Mouse (Mus musculus): ENCODE results near the gene Clec4a3. TPM values are rescaled to one million over a fixed set of nuclear protein-coding genes. Genes with fewer than 3 reads are reported as not detected.

Gene Clec4a3
- 1.7 TPM in 1 of 2 replicates, not detected in the other for polyA plus RNA-seq (2012; ENCODE audit: low replicate concordance)

DNA sequence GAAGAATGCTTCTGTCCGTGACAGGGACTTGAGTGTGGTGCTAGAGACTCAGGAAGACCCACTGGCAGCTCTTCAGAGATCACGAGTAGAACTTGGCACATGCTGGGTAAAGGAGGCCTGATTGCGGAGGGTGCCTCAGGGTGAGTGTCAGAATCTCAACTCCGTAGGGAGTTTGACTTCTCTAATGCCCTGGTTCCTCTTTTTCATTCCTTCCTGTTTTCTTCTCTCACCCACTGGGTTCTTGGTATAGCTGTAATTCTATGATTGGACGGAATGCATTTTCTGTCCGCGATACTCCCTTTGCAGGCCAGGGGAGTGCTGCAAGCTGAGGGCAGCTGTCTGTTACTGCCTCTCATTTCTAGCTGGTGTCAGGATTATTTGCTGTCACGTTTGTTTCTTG is at the start of gene Clec4a3:
Gene Clec4a3, plus strand, starts transcription at position 115 of the 400 bp plus-strand sequence.

GRCm38 (mm10) chr6:122921451-122921850 is 30.9 kb upstream of the Clec4a3 start, which contains the start of gene Clec4a1:
TSS of gene Clec4a1 (plus strand) at chr6:122921848.

DNA sequence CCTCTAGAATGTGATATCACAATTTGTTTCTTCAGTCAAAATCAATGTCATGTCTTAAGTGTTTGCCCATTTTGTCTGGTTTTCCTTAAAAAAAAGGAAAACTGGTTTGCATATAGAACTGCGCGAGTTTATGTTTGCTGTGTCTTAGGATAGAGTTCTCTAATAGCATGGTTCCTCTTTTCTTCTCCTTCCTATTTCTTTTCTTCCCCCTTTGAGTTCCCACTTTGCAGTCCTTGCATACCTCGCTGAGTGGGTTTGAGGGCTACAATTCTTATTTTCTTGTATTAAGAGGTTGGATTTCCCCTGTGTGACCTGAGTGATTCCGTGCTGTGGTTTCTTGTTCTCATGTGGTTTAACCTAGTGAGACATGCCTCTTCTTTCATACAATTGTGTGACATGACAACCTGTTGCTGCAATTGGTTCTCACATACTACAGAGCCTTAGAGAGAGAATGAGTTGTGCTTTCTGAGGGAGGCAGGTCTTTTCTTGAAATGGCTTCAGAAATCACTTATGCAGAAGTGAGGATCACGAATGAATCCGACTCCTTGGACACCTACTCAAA is 37.6 kb downstream of the Clec4a3 start, which contains the start of gene Clec4a4:
Gene Clec4a4, plus strand, starts transcription at position 492 of the 562 bp plus-strand sequence.

Other genes with a start within 250 kb of the Clec4a3 start
- 0.12 TPM in 1 of 2 replicates, not detected in the other for gene Nanog, start 245.0 kb upstream of the Clec4a3 start, polyA plus RNA-seq (2012; ENCODE audit: low replicate concordance)
- 9.0 and 24.9 TPM in 2 replicates for gene Slc2a3, start 150.9 kb upstream of the Clec4a3 start, polyA plus RNA-seq (2012; ENCODE audit: low replicate concordance)
- gene Foxj2, start 132.6 kb upstream of the Clec4a3 start, polyA plus RNA-seq (2012; ENCODE audit: low replicate concordance), result 44.4 and 63.1 TPM in 2 replicates
- gene C3ar1, start 96.4 kb upstream of the Clec4a3 start, polyA plus RNA-seq (2012; ENCODE audit: low replicate concordance), result 0.03 TPM in 1 of 2 replicates, not detected in the other
- gene Necap1, start 78.0 kb upstream of the Clec4a3 start, polyA plus RNA-seq (2012; ENCODE audit: low replicate concordance), result 11.0 and 14.8 TPM in 2 replicates
- 0.78 and 1.4 TPM in 2 replicates for gene Clec4a1, start 30.7 kb upstream of the Clec4a3 start, polyA plus RNA-seq (2012; ENCODE audit: low replicate concordance)
- gene Clec4a4, start 37.9 kb downstream of the Clec4a3 start, polyA plus RNA-seq (2012; ENCODE audit: low replicate concordance), result not detected in 2 replicates
- not detected in 2 replicates for gene Clec4b1, start 97.4 kb downstream of the Clec4a3 start, polyA plus RNA-seq (2012; ENCODE audit: low replicate concordance)
- 2.3 and 3.5 TPM in 2 replicates for gene Clec4a2, start 153.9 kb downstream of the Clec4a3 start, polyA plus RNA-seq (2012; ENCODE audit: low replicate concordance)
- not detected in 2 replicates for gene Clec4b2, start 220.4 kb downstream of the Clec4a3 start, polyA plus RNA-seq (2012; ENCODE audit: low replicate concordance)

All from leukemia stem cell, adult 10-12 weeks (primary cell).